Mouse (Mus musculus) kidney, adult 2 months (tissue): ENCODE measurements around the gene Rexo1.

Experiments
- CTCF ChIP-seq: fragments of 200-500 bp; conservative IDR thresholded peaks from 2 replicates; pipeline ENCODE4 v1.5.1; 2011; ENCODE audit warnings: low read depth, mild to moderate bottlenecking, control low read depth, low read length, moderate library complexity, mixed read lengths; ENCODE audit not compliant: insufficient read depth, insufficient read length
- POLR2A ChIP-seq: fragments of 200-500 bp; IDR thresholded peaks from one replicate; pipeline ENCODE4 v1.6.1; 2011; ENCODE audit warnings: low read depth, low read length, control low read depth

DNA sequence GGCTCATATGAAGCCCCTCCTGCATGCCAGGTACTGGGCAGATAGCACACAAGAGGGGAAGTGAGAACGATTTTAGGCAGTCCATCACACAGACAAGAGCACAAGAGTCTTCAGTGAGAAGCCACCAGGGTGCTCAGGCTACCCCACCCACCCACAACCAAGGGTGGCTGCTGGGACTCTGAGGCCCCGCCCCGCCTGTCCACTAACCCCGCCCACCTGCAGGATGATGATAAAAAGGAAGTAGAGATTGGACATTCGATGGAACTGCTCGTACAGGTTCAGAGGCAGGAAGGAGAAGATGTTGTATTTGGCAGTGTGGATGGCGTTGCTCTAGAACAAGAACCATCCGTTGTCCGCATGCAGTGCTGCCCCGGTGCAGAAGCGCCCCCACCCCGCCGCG is 26.3 kb downstream of the Rexo1 start:
- TF ChIP-seq CTCF (no peak), POLR2A (no peak)
